Mouse (Mus musculus) bone marrow, adult 2 months (tissue): ENCODE measurements around the gene Nrsn2. TPM values are rescaled to one million over a fixed set of nuclear protein-coding genes. Genes with fewer than 3 reads are reported as not detected.
A peak's percentile ranks its signal among the peaks of the same experiment; 100 is the strongest.
"Not testable (repeated sequence)": the region's sequence is repeated elsewhere in the genome, so short reads cannot be mapped to it uniquely, and the experiment has no call there.

Experiments
- H3K27ac ChIP-seq: fragments of 200-500 bp; 2 replicates; pipeline ENCODE4 v1.5.1; 2012; ENCODE audit warnings: low read depth, mild to moderate bottlenecking, control low read depth, inconsistent platforms, low read length; ENCODE audit not compliant: control insufficient read depth, poor library complexity, insufficient read depth
- H3K4me1 ChIP-seq: fragments of 200-500 bp; 2 replicates; pipeline ENCODE4 v1.6.1; 2011; ENCODE audit warnings: low read length; ENCODE audit not compliant: control insufficient read depth, insufficient read depth
- H3K4me3 ChIP-seq: fragments of 200-500 bp; replicated peaks from 2 replicates; pipeline ENCODE3; 2011; ENCODE audit warnings: mild to moderate bottlenecking, low read depth, low read length, control low read depth; ENCODE audit not compliant: control insufficient read depth
- CTCF ChIP-seq: fragments of 200-500 bp; IDR thresholded peaks from 2 replicates; pipeline ENCODE4 v1.5.1; 2011; ENCODE audit warnings: low read length, control low read depth; ENCODE audit not compliant: control insufficient read depth, insufficient read depth
- POLR2A ChIP-seq: fragments of 200-500 bp; IDR thresholded peaks from 2 replicates; pipeline ENCODE4 v1.6.1; 2011; ENCODE audit warnings: low read depth, mild to moderate bottlenecking, control low read depth, low read length, borderline replicate concordance; ENCODE audit not compliant: control insufficient read depth
- WGBS: fragments of 180-500 bp; shearing (Covaris S2); methylation state at CpG from one replicate; pipeline ENCODE4 v1.1.7; 2018; 5-methylcytosine and 5-hydroxymethylcytosine counted together
- polyA plus RNA-seq: library from polyadenylated mRNA; stranded (reverse); fragments of >200 nt; gene quantifications from 2 replicates; pipeline ENCODE4 v1.2.4, GENCODE M21; 2011; ENCODE audit warnings: low replicate concordance; ENCODE audit not compliant: missing spikeins, insufficient read depth, insufficient read length

Gene Nrsn2
- polyA plus RNA-seq, 1 experiment, result not detected

GRCm38 (mm10) chr2:152372104-152372503, 4.3 kb downstream of the Nrsn2 start:
- no peak for TF ChIP-seq POLR2A
- no peak for TF ChIP-seq CTCF
- H3K4me1 ChIP-seq, result no peaks in the 10 kb centered on the region; the same call in 1 of the 2 replicates
- H3K4me3 ChIP-seq, result no peak overlapping the region
- no peak overlapping the region for H3K27ac ChIP-seq
- 29% methylated on average over 7 of the region's 7 CpGs for WGBS

GRCm38 (mm10) chr2:152368532-152369140, 7.8 kb downstream of the Nrsn2 start:
- 36% methylated on average over 14 of the region's 14 CpGs for WGBS

GRCm38 (mm10) chr2:152367917-152368316, 8.5 kb downstream of the Nrsn2 start:
- TF ChIP-seq CTCF, result no peak
- no peak for TF ChIP-seq POLR2A
- Histone ChIP-seq H3K4me1 (no peaks in the 10 kb centered on the region), H3K27ac (no peak overlapping the region), H3K4me3 (no peak overlapping the region)
- WGBS, result 92% methylated on average over 5 of the region's 5 CpGs

More at GRCm38 (mm10) chr2:152368532-152369140, 7.8 kb downstream of the Nrsn2 start:
- Histone ChIP-seq H3K4me3 (no peak overlapping the region), H3K4me1 (no peaks in the 10 kb centered on the region; the same call in 1 of the 2 replicates), H3K27ac (no peak overlapping the region)
- TF ChIP-seq CTCF, result peak; percentile 91
- TF ChIP-seq POLR2A, result no peak

GRCm38 (mm10) chr2:152363245-152364147, 12.9 kb downstream of the Nrsn2 start:
- no peak overlapping the region for H3K4me3 ChIP-seq
- TF ChIP-seq POLR2A (no peak), CTCF (peak; percentile 84)
- H3K27ac ChIP-seq, result no peak overlapping the region
- H3K4me1 ChIP-seq, result peaks cover 1% of the 10 kb centered on the region; the same call in 1 of the 2 replicates
- WGBS, result 7% methylated on average over 17 of the region's 17 CpGs

- no peak for TF ChIP-seq CTCF
- no peak for TF ChIP-seq POLR2A
- WGBS, result 82% methylated on average over 8 of the region's 8 CpGs
- no peak overlapping the region for H3K27ac ChIP-seq
Measured at GRCm38 (mm10) chr2:152361193-152361592, 15.2 kb downstream of the Nrsn2 start.

GRCm38 (mm10) chr2:152360271-152360775, 16.1 kb downstream of the Nrsn2 start:
- TF ChIP-seq POLR2A, result no peak
- no peak for TF ChIP-seq CTCF
- no peak overlapping the region for H3K4me3 ChIP-seq
- H3K27ac ChIP-seq, result no peak overlapping the region
- WGBS, result 2% methylated on average over 7 of the region's 7 CpGs
- peaks cover 1% of the 10 kb centered on the region; the same call in 1 of the 2 replicates for H3K4me1 ChIP-seq

More at GRCm38 (mm10) chr2:152361193-152361592, 15.2 kb downstream of the Nrsn2 start:
- peaks cover 1% of the 10 kb centered on the region; the same call in 1 of the 2 replicates for H3K4me1 ChIP-seq
- H3K4me3 ChIP-seq, result no peak overlapping the region

GRCm38 (mm10) chr2:152359616-152360015, 16.8 kb downstream of the Nrsn2 start:
- 28% methylated on average over 5 of the region's 5 CpGs for WGBS
- no peak for TF ChIP-seq POLR2A
- TF ChIP-seq CTCF, result no peak
- Histone ChIP-seq H3K27ac (no peak overlapping the region), H3K4me1 (peaks cover 1% of the 10 kb centered on the region; the same call in 1 of the 2 replicates), H3K4me3 (no peak overlapping the region)

- TF ChIP-seq CTCF, result peak; percentile 43
- H3K27ac ChIP-seq, H3K4me1 ChIP-seq, H3K4me3 ChIP-seq: not testable (repeated sequence)
- 83% methylated on average over 5 of the region's 5 CpGs for WGBS
Measured at GRCm38 (mm10) chr2:152358977-152359376, 17.5 kb downstream of the Nrsn2 start.
